Mouse (Mus musculus): ENCODE results near the gene Olfr862. TPM values are rescaled to one million over a fixed set of nuclear protein-coding genes. Genes with fewer than 3 reads are reported as not detected.

Gene Olfr862
- total RNA-seq (2021), result not detected
- long read RNA-seq, experiment 1, result 0 reads
- long read RNA-seq, experiment 2, result 0 reads

- DNase-seq (ENCODE audit: low spot score), result no peak
Observed at GRCm38 (mm10) chr9:19887904-19888303, at the start of gene Olfr862. Olfr862 (minus strand) TSS chr9:19888004.

- DNase-seq (ENCODE audit: low spot score), result no peak
Observed at GRCm38 (mm10) chr9:19916565-19916964, 28.8 kb upstream of the Olfr862 start, which contains the start of gene Olfr77. Olfr77 (plus strand) TSS chr9:19916865.

GRCm38 (mm10) chr9:19911170-19911569, 23.4 kb upstream of the Olfr862 start:
- DNase-seq (ENCODE audit: low spot score), result no peak

GRCm38 (mm10) chr9:19849647-19850046, 38.2 kb downstream of the Olfr862 start, which contains the start of gene Olfr860:
Olfr860 (minus strand) TSS chr9:19849747.
- DNase-seq (ENCODE audit: low spot score), result no peak

Other genes starting within 250 kb of the Olfr862 start
- gene Olfr857, start 178.6 kb downstream of the Olfr862 start, total RNA-seq (2021), result not detected
- not detected for gene Olfr58, start 107.7 kb downstream of the Olfr862 start, total RNA-seq (2021)
- not detected for gene Olfr859, start 83.1 kb downstream of the Olfr862 start, total RNA-seq (2021)
- not detected for gene Olfr860, start 38.3 kb downstream of the Olfr862 start, total RNA-seq (2021)
- gene Olfr77, start 28.9 kb upstream of the Olfr862 start, total RNA-seq (2021), result not detected
- not detected for gene Olfr866, start 140.0 kb upstream of the Olfr862 start, total RNA-seq (2021)
- gene Olfr867, start 169.6 kb upstream of the Olfr862 start, total RNA-seq (2021), result not detected
- not detected for gene Olfr868, start 210.6 kb upstream of the Olfr862 start, total RNA-seq (2021)
- not detected for gene Olfr869, start 241.0 kb upstream of the Olfr862 start, total RNA-seq (2021)